Mouse (Mus musculus) spleen, postnatal 36 days (tissue): ENCODE measurements around the gene Elmsan1.

Experiments used
- DNase-seq, 2 experiments: peaks; one replicate each; pipeline ENCODE4 v3.0.0; 2022; ENCODE audit warnings: low spot score in 2 of 2, mixed read lengths in 1 of 2

Gene Elmsan1

GRCm38 (mm10) chr12:84192741-84193641 is 25.7 kb downstream of the Elmsan1 start:
- peak; percentile 64 to 74 for DNase-seq

- peak; percentile 41 to 59 for DNase-seq
Measured at GRCm38 (mm10) chr12:84192280-84192679, 26.4 kb downstream of the Elmsan1 start.

GRCm38 (mm10) chr12:84191770-84192169 is 26.9 kb downstream of the Elmsan1 start:
- DNase-seq: no peak

- DNase-seq: no peak
Measured at GRCm38 (mm10) chr12:84191190-84191589, 27.5 kb downstream of the Elmsan1 start.

- DNase-seq: no peak
Measured at GRCm38 (mm10) chr12:84190151-84190820, 28.4 kb downstream of the Elmsan1 start.

GRCm38 (mm10) chr12:84188881-84189444 is 29.7 kb downstream of the Elmsan1 start:
- DNase-seq: no peak

- peak; percentile 76 to 77 for DNase-seq
Measured at GRCm38 (mm10) chr12:84187752-84188601, 30.7 kb downstream of the Elmsan1 start.

- no peak for DNase-seq
Measured at GRCm38 (mm10) chr12:84186950-84187349, 31.7 kb downstream of the Elmsan1 start.

- no peak for DNase-seq
Measured at GRCm38 (mm10) chr12:84186536-84186935, 32.1 kb downstream of the Elmsan1 start.

GRCm38 (mm10) chr12:84185547-84185946 is 33.1 kb downstream of the Elmsan1 start:
- no peak for DNase-seq

GRCm38 (mm10) chr12:84184979-84185378 is 33.7 kb downstream of the Elmsan1 start:
- DNase-seq: no peak

GRCm38 (mm10) chr12:84181999-84182398 is 36.7 kb downstream of the Elmsan1 start:
- DNase-seq: no peak

- peak; percentile 57 to 70 for DNase-seq
Measured at GRCm38 (mm10) chr12:84180701-84181435, 37.8 kb downstream of the Elmsan1 start.

- no peak for DNase-seq
Measured at GRCm38 (mm10) chr12:84180090-84180489, 38.6 kb downstream of the Elmsan1 start.

GRCm38 (mm10) chr12:84178652-84179445 is 39.8 kb downstream of the Elmsan1 start:
- DNase-seq: no peak

GRCm38 (mm10) chr12:84178052-84178451 is 40.6 kb downstream of the Elmsan1 start:
- DNase-seq: no peak

- DNase-seq: peak; percentile 66 to 68
Measured at GRCm38 (mm10) chr12:84176886-84177765, 41.6 kb downstream of the Elmsan1 start.

GRCm38 (mm10) chr12:84176126-84176769 is 42.4 kb downstream of the Elmsan1 start:
- peak; percentile 71 to 74 for DNase-seq
